Mouse (Mus musculus): ENCODE data around the gene Zeb2.

GRCm38 (mm10) chr2:45068792-45069550, 48.2 kb downstream of the Zeb2 start:
- TF ChIP-seq POLR2A (IDR thresholded peaks at IDR 0.05; ENCODE audit: insufficient read depth, low read depth, low read length), result no peak
- no peak for TF ChIP-seq CTCF (IDR thresholded peaks at IDR 0.05; ENCODE audit: insufficient read depth, low read depth, low read length)

Measured in olfactory bulb, adult 2 months (tissue).